Mouse (Mus musculus) kidney, postnatal 36 days (tissue): Measurements from ENCODE around the gene Foxn3.

ENCODE experiments used
- DNase-seq, 2 experiments: peaks; one replicate each; pipeline ENCODE4 v3.0.0; 2021 to 2022; ENCODE audit warnings: mixed read lengths in 2 of 2

Gene Foxn3

DNA sequence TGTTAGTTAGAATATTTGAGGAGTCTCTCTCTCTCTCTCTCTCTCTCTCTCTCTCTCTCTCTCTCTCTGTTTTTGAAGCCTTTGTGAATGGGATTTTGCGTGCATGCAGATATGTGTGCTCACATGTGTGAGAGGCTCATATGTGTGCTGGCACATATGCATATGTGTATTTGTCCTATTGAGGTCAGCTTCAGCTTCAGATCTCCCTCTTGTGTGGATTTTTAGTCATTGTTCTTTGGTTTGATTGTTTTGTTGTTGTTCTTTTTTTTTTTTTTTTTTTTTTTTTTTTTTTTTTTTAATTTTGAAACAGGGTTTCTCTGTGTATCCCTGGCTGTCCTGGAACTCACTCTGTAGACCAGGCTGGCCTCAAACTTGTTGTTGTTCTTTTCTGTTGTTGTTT, 100.5 kb downstream of the Foxn3 start:
- DNase-seq: no peak

DNA sequence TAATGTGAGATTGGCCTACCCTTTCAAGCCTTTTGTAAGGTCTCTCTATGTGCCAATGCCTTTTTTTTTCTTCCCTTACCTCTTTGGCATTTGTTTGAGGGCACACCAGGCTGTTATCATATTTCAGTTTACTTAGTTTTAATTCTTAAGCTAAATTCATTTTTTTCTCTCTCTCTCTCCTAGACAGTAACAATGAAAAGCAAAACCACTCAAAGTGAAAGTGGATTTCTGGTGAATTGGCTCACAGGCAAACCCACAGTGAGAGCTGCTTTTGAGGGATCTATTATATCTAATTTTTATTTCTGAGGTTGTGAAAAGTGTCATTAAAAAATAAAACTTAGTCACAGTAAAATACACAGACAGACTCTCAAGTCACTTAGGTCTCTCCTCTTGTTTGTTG, 101.1 kb downstream of the Foxn3 start:
- DNase-seq: no peak

DNA sequence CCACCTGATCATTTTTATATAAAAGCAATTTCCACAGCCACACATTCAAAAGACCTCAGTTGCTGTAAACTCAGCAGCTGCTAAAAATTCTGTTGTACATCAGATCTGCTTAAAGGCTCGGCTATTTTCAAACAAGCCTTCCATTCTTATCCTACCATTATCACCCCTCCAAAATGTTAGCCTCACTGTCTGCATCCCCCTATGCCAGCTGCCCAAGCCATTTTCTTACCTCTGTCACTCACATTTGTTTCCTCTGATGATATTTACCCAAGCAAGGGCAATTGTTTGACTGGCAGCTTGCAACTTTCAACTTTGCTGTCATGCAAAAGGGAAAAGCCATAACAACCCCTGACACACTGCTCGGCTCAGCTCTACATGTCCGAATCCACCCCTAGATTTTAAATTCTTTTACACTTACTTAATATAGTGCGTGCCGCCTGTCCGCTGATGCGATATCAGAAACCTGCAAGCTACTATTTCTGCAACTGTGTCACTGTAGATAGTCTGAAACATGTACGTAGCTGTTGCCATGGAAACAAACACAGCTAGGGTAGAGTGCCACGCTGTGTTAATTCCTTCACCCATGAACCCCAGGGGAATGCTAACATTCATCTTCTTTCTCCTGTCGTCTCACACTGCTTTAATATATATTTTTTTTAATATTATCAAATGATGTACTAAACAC, 105.7 kb downstream of the Foxn3 start:
- no peak for DNase-seq

DNA sequence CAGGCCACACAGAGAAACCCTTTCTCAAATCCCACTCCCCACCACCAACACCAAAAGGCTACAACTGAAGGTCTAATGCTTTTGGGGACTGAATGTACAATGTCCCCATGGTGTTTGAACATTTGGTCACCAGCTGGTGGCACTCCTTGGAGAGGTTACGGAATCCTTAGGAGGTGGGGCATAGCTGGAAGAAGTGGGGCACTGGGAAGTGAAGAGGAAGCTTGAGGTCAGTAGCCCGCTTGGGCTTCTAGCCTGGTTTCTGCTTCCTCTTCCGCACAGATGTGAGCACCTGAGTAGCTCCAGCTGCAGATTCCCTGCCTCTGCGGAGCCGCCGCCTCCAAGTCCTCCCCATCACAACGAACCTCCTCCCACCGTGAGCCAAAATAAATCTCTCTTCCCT, 107.8 kb downstream of the Foxn3 start:
- no peak for DNase-seq

DNA sequence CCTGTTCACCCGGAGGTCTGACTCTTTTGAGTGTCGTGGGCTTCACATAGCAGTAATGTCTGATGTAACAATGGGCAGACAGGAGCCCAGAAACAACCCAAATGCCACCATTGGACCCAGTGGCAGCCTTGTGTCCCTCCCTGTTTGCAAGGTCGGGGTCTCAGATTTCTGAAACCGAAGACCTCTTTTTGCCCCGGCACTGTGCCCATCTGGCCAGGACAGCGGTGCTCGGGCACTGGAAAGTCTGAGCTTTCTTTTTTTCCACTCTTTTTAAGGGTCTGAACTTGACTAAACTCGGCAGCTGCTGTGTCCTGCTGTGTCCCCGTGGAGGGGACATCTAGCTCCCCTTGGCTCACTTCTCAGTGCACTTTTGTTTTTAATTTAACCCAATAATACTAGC, 109.0 kb downstream of the Foxn3 start:
- no peak for DNase-seq

DNA sequence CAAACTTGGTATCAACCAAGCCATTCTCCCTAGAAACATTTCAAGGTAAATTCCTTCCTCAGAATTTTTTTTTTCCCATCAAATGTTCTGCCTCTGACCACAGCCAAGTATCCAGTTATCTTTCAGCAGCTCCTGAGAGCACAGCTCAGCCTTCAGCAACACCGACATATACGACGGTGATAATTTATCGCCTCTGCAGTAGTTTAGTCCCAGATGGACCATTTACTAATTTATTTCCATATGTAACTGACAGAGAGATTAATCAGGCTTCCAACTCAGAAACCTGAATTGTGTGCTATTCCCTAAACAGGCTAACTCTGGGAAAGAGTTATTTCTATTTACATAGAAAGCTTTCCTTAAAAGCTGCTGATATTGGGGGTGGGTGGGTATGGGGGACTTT, 109.6 kb downstream of the Foxn3 start:
- DNase-seq: no peak

DNA sequence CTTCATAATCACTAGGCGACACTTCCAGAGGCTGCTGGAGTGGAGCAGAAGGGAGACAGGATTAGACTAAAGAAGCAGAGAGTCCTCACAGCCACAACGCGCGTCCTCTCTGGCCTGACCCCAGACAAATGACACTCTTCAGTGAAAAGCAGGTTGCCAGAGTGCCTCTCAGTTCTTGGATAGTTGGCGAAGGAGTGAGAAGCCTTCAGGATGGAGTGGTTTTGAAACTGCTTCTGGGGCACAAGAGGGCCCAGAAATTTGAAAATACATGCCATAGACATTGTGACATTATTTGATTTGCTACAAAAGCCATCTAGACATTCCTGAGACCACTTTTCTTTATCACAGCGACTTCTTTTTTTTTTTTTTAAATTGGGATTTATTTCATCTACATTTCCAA, 113.3 kb downstream of the Foxn3 start:
- DNase-seq: no peak

DNA sequence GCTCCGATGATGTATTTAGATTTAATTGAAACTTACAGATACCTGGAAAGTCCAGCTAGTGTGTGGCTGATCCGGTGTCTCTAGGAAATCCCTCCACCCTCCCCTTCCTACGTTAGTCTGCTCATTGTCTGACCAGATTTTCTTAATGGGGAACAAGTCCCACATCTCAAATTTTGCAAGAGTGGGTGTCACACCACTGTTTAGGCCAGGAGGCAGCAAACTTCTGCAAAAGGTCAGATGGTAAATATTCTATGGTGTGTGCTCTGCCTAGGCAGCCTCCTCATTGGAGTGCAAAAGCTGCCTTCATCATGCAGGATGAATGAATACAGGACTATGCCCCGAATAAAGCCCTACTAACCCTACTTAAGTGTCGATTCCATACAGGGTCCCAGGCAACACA, 115.6 kb downstream of the Foxn3 start:
- DNase-seq: no peak

DNA sequence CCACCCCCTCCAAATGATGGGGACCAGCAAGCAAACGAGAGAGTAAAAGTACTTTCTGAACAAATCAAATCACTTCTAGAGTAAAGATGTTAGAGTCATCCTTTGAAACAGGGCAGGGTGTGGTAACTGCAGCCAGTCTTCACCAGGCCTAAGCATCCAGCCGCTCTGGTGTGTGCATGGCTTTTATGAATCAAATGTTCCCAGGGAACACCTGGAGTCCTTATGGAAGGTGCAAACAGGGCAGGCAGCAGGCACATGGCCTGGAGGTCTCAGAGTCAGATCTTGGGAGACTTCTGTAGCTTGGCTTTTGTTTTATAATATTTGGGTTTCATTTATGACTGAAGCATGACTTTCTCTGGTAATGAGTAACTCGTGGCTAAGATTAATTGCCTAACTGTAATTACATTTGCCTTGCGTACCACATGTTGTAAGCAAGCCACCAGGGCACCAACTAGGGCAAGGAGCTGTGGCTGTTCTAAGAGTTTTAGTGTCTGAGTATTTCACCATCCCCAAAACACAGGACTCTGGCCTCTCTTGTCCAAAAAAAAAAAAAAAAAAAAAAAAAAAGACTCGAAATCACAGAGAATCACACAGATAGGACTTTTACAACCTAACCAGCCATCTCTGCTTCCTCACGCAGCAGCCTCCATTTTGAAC, 118.2 kb downstream of the Foxn3 start:
- peak in 1 of 2 experiments; percentile 17 for DNase-seq

DNA sequence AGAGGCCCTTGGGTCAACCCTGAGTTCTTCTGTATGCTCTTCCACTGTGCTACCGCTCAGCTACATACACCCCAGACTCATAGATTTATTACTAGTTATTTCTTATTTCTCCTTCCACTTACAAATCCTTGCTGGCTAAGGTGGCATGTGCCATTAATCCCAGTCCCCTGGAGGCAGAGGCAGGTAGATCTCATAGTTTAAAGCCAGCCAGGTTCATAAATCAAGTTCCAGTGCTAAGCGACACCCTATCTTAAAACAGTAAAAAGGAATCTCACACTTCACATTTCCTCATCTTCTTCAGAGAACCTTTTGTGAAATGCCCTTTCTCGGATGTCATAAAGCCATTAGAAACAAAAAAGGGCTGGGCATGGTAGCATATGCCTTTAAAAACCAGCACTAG, 120.6 kb downstream of the Foxn3 start:
- no peak for DNase-seq

DNA sequence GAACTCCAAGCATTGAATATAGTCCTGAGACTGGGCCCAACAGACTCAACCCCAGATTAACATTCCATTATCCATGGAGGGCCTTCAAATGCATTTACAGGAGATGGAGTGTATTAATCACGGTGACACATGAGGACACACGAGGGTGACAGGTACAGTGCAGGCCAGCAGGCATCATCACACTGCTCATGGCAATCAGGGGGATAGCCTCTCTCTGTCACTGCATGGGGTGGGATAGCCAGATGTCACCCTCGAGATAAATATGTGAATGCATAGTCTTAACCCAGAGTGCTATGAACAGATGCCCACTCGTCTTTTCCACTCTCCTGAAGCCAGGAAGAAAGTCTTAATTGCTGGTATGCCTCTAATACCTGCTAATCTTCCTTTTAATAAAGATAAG, 122.4 kb downstream of the Foxn3 start:
- DNase-seq: no peak

DNA sequence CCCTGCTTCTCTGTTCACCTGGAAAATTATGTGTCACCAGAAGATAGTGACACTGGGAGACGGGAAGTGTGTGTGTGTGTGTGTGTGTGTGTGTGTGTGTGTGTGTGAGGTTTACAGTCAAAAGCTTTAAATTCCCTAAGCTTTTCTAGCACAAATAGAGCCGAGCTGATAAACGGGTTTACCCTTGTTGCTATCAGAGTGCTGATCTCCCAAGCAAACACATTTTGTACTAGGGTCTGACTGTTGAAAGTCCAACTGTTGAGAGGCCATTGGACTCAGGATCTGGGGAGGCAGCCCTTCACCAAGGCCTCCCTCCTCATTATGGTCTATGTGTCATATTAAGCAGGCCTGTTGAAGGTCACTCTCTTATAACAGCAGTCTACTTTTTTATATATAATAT, 123.4 kb downstream of the Foxn3 start:
- no peak for DNase-seq

DNA sequence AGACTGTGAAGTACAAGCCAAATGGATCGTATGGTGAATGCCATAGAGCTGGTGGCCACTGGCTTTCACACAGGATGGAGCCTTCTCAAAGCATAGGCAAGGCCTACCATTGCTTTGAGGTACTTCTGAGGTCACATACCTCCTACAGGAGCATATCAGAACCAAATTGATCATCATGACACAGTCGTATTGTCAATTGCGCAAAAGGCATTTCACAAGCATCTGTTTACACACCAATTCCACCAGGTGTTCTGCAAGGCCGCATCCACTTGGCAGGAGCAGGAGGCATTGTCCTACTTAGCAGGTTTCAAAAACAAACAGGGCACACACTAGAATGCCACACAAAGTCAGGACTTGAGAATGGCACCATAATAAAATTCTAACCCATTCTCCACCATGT, 128.2 kb downstream of the Foxn3 start:
- DNase-seq: no peak

DNA sequence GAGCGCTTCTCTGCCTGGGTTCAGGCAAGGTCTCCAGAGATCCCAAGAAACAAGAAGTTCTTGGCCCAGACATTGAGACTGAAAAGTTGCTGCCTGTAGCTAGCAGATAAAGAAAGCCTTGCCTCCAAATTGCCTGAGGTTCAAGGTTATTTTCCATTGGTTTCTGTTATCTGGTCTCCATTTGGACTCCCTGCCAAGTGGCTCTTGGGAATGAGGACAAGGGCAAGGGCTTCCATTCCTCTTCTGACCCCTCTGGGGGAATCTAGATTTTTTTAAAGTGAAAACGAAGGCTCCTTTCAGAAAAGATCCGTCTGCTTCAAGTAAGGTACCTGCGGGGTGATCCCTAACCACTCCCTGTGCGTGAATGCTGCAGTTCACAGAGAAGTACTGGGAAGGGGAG, 130.0 kb downstream of the Foxn3 start:
- no peak for DNase-seq

DNA sequence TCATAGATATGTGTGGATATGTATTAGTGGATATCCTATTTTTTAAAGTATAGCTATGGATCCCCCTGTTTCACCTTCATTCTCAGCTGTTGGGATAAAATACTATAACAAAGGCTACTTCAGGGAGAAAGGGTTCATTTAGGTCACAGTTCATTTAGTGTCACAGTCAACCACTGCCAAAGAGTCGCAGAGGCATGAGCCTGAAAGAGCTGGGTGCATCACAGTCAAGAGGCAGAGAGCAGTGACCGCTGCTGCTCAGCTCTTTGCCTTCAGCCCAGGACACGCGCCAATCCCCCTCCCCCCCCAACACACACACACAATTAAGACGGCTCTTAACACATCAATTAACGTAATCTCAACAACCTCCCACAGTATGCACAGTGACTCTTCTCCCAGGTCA, 131.8 kb downstream of the Foxn3 start:
- no peak for DNase-seq

DNA sequence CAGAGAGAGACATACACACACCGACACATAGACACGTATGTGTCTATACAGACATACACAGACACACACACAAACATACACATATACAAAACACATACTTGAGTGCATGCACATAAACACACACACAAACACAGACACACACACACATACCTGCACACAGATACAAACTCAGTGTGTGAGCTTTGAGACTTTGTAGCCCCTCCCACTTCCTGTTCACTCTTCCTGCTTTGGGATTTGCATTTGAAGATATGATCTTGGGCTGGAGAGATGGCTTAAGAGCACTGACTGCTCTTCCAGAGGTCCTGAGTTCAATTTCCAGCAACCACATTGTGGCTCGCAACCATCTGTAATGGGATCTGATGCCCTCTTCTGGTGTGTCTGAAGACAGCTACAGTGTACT, 132.4 kb downstream of the Foxn3 start:
- DNase-seq: no peak

DNA sequence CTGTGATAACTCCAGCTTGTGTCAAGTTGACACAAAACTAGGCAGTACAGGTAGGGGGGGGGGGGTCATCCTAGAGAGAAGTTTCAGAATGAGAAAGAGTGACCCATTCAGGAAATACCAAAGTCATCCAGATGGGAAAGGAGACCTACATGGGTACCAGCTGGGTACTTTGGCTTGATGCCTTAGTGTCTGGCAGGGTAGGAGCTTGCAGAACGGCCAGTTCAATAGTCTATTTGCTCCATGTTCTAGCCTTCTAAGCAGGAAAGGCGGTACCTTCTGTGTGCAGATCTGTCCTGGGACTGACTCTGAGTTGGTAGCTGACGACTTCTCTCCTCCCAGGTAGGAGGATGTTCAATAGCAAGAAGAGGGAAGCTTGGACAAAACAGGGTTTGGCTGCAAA, 134.3 kb downstream of the Foxn3 start:
- DNase-seq: no peak

DNA sequence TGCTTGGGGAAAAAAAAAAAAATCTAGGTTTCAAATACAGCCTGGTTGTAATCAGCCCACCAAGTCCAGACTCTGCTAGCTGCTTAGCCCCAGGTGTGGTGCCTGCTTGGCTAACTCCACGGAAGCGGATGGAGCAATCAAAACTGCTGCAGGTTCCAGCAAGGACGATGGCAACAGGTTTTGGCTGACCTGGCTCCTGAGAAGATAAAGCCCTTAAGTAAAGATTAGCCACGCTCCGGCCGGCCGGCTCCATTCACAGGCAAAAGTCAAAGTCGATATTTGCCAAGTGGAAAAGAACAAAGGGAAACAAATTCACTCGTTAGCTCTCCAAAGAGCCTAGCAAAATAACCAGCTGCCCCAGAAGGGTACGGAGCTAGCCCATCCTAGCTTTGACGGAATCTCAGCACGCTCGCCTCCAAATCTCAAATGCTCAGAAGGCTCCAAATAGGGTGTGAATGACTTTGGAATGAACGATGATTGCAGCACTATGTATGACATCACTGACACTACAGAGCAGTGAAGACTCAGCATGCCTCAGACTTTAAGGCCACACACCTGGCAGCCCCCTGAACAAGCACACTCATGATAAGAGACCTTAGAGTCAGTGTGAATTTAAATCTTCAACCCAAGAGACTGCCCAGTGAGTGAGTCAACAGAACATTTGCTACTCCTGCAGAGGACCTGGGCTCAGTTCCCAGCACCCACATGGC, 137.0 kb downstream of the Foxn3 start:
- peak; percentile 63 to 64 for DNase-seq

DNA sequence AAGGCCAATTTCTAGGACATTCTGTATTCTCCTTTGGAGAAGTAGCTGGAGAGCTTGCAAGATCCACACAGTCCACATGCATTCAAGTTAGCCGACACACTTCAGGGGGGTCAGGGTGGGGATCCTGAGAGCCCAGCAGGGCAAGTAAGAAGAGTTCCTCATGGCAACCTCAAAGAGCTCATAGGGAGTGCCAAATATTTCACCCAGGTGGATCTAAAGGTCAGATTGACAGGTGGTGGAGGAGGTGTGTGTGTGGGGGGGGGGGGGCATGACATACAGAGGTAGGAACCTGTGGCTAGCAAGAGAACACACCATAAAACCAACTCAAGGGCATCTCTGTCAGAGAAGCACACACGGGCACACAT, 144.0 kb downstream of the Foxn3 start:
- no peak for DNase-seq

DNA sequence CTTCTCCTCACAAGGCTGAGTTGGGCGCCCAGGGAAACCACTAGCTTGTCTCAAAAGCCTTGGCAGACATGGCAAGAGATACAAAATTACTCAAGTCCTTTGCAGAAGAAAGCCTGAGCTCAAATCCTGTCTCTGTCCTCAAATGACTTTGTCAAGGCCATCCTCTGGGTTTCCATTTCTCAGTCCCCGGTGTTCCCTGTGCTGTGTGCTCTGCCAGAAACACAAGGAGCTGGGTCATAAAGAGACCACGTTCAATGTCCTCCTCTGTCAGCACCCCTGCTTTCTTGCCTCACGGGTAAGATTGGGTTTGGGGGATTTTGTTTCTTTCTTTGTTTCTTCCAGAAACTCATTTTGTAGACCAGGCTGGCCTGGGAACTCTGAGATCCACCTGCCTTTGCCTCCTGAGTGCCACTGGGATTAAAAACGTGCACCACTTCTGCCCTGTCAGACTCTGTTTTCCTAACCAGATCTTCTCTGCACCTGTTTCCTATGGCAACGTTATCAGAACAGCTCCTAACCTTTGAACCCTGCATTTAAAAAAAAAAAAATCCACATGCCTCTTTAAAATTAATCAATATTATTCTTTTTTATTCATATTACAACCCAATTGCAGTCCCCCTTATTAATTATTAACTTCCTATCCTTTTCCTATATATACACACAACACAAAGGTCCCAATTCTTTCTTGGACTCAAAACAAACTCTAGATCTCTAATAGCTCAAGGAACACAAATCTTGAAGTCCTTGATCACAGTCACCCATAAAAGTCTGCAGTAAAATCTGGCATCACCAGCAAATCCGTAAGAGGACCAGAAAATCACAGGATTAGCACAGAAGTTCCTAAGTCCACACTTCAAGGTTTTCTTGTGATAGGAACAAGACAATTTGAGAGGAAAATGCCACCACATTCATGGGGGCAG, 144.6 kb downstream of the Foxn3 start:
- no peak for DNase-seq

DNA sequence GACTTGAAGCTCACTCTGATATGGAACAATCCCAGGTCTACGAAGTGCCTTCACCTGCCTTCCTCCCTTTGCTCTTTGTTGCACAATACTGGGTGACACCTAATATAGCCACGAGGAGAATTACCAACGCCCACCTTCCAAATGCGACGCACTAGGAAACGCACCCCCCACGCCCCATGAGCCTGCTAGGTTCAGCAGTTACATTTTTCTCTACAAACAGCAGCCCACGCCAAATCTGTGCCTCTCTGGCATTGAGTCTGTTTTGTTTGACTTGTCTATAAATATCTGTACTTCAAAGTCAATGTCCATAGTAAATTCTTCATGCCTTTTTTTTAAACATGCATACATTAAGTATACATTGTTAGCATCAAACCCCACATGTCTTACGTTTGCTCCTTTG, 145.5 kb downstream of the Foxn3 start:
- no peak for DNase-seq

DNA sequence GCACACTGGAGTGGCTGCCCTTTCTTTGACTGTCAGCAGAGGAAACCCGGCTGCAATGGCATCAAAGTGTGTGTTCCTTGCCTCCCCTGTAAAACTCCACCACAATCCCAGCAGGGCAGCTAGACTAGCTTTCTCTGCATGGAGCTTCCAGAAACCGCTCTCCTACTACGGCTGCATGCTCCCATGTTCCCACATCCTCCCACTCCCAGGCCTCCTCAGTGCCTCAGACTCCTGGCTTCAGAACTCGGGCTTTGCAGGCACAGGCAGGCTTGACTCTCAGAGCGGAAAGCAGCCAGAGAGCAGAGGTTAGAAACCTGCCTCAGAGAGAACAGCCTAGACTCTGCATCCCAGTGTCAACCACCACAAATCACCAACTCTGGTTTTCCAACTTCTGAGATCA, 147.8 kb downstream of the Foxn3 start:
- no peak for DNase-seq

DNA sequence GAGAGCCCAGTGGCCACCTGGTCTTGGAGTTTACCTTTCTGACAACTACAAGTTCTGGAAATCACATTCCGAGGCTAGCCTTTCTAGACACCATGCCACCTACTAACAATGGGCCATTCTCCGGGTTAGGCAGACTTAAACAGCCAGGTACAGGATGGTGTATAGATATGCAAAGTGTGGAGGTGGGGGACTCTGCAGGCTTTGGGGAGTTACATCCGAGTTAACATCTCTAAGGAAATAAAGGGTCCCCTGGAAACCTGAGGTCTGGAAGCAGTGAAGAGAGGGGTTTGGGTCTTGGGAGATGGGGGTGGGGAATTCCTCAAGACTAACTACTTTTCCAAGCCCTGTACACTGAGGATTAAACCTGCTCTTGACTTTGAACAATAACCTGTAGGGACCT, 150.9 kb downstream of the Foxn3 start:
- DNase-seq: no peak
